Mouse (Mus musculus) liver, embryonic 16.5 days (tissue): ENCODE data around the gene Adssl1. TPM values are rescaled to one million over a fixed set of nuclear protein-coding genes. Genes with fewer than 3 reads are reported as not detected.

Source experiments
- ATAC-seq: fragments of 200-750 bp; cut with Nextera tagmentation; 2 replicates; pipeline ENCODE4 v1.8.0; 2017; ENCODE audit warnings: low read depth, mild to moderate bottlenecking, moderate number of reproducible peaks, moderate library complexity
- H3K27ac ChIP-seq: fragments of 300-500 bp; sonication (generic); 2 replicates; pipeline ENCODE4 v1.5.1; 2014; ENCODE audit warnings: mild to moderate bottlenecking, low read length
- H3K27me3 ChIP-seq: fragments of 300-500 bp; sonication (generic); 2 replicates; pipeline ENCODE4 v1.6.1; 2014; ENCODE audit warnings: low read depth, low read length, mixed read lengths; ENCODE audit not compliant: control insufficient read depth, insufficient read depth
- H3K36me3 ChIP-seq: fragments of 300-500 bp; sonication (generic); 2 replicates; pipeline ENCODE4 v1.6.1; 2014; ENCODE audit warnings: mild to moderate bottlenecking; ENCODE audit not compliant: control insufficient read depth, insufficient read depth
- H3K4me1 ChIP-seq: fragments of 300-500 bp; sonication (generic); 2 replicates; pipeline ENCODE4 v1.6.1; 2014; ENCODE audit warnings: low read depth, low read length, mixed read lengths; ENCODE audit not compliant: control insufficient read depth
- H3K4me2 ChIP-seq: fragments of 300-500 bp; sonication (generic); 2 replicates; pipeline ENCODE4 v1.6.1; 2014; ENCODE audit warnings: low read depth, low read length, mixed read lengths
- H3K4me3 ChIP-seq: fragments of 300-500 bp; sonication (generic); 2 replicates; pipeline ENCODE4 v1.5.1; 2014; ENCODE audit warnings: low read depth, mild to moderate bottlenecking, low read length
- H3K9ac ChIP-seq: fragments of 300-500 bp; sonication (generic); 2 replicates; pipeline ENCODE4 v1.6.1; 2014; ENCODE audit warnings: low read depth, low read length
- H3K9me3 ChIP-seq: fragments of 300-500 bp; sonication (generic); replicated peaks from 2 replicates; pipeline ENCODE4 v1.6.1; 2016; ENCODE audit warnings: low read length; ENCODE audit not compliant: control insufficient read depth
- WGBS: fragments of 180-500 bp; shearing (Covaris S2); extraction: QIAGEN DNeasy Blood & Tissue Kit; methylation state at CpG from one replicate; pipeline ENCODE4 v1.1.7; 2014; ENCODE audit not compliant: insufficient replicate concordance; 5-methylcytosine and 5-hydroxymethylcytosine counted together
- microRNA-seq: library from miRNA; unstranded; fragments of <30 nt; microRNA quantifications from one replicate; pipeline ENCODE4, GENCODE M21; 2016
- polyA plus RNA-seq: library from polyadenylated mRNA; unstranded; fragments of >200 nt; fragmentation: Nextera tagmentation; extraction: Ambion mirVana; gene quantifications from 2 replicates; pipeline ENCODE4 v1.2.1, GENCODE M21; 2015

Gene Adssl1
- polyA plus RNA-seq, 1 experiment from 2014 or later: 14.0 TPM

DNA sequence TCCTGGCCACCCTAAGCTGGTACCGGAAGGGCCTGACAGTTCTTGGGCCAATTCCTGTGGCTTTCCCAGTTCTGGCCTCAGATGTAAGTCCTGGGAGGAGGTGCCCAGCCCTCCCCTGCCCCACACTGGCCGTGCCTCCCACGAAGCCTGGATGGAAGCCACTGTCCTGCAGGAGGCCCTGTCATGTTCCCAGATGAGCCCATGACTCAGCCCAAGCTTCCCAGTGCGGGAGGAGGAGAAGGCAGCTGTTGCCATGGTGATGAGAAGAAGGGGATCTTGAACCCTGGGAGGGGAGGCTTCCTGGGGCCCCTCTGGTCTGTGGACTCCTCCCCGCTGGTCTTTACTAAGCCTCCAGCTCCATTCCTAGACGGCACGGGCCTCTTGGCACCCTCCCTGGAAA is 63.5 kb downstream of the Adssl1 start:
- 63% methylated on average over 7 of the region's 7 CpGs for WGBS
- Histone ChIP-seq H3K36me3 (no peaks in the 10 kb centered on the region), H3K9me3 (no peaks in the 10 kb centered on the region), H3K4me2 (no peak overlapping the region), H3K9ac (no peak overlapping the region), H3K27ac (no peak overlapping the region), H3K4me1 (peaks cover 2% of the 10 kb centered on the region), H3K27me3 (peaks cover 34% of the 10 kb centered on the region), H3K4me3 (no peak overlapping the region)
- no peak for ATAC-seq

GRCm38 (mm10) chr12:112688458-112688857 is 68.6 kb downstream of the Adssl1 start:
- peaks cover 6% of the 10 kb centered on the region; the same call in 1 of the 2 replicates for H3K27me3 ChIP-seq
- H3K4me3 ChIP-seq: no peak overlapping the region
- H3K4me1 ChIP-seq: peaks cover 11% of the 10 kb centered on the region
- no peak overlapping the region for H3K27ac ChIP-seq
- no peaks in the 10 kb centered on the region for H3K36me3 ChIP-seq
- no peak for ATAC-seq
- H3K4me2 ChIP-seq: no peak overlapping the region
- H3K9ac ChIP-seq: no peak overlapping the region
- H3K9me3 ChIP-seq: no peaks in the 10 kb centered on the region
- WGBS: 14% methylated on average over 15 of the region's 15 CpGs

Small RNA genes within 50 kb of the gene (microRNA-seq; reads per million reads assigned to microRNA genes)
- not detected for gene Mir6939

Other genes starting within 250 kb of the Adssl1 start
- gene A530016L24Rik, start 130.6 kb upstream of the Adssl1 start, polyA plus RNA-seq: 0.04 and 0.09 TPM in 2 replicates
- 0.06 TPM in 1 of 2 replicates, not detected in the other for gene Tmem179, start 103.3 kb upstream of the Adssl1 start, polyA plus RNA-seq
- gene Inf2, start 31.3 kb upstream of the Adssl1 start, polyA plus RNA-seq: 1.2 and 2.7 TPM in 2 replicates
- gene Siva1, start 24.6 kb downstream of the Adssl1 start, polyA plus RNA-seq: 84.7 and 89.5 TPM in 2 replicates
- gene Akt1, start 54.8 kb downstream of the Adssl1 start, polyA plus RNA-seq: 8.6 and 8.9 TPM in 2 replicates
- gene Zbtb42, start 58.8 kb downstream of the Adssl1 start, polyA plus RNA-seq: 0.88 and 1.5 TPM in 2 replicates
- 2.8 and 3.6 TPM in 2 replicates for gene Cep170b, start 100.4 kb downstream of the Adssl1 start, polyA plus RNA-seq
- 19.4 and 20.3 TPM in 2 replicates for gene Pld4, start 140.6 kb downstream of the Adssl1 start, polyA plus RNA-seq
- 0.08 and 0.26 TPM in 2 replicates for gene Ahnak2, start 182.6 kb downstream of the Adssl1 start, polyA plus RNA-seq
- gene Clba1, start 188.9 kb downstream of the Adssl1 start, polyA plus RNA-seq: 0.34 and 0.39 TPM in 2 replicates
- 48.9 and 61.7 TPM in 2 replicates for gene Cdca4, start 209.4 kb downstream of the Adssl1 start, polyA plus RNA-seq
- gene Gpr132, start 248.2 kb downstream of the Adssl1 start, polyA plus RNA-seq: 0.38 and 0.40 TPM in 2 replicates